Mouse (Mus musculus) heart, postnatal 14 days (tissue): Measurements from ENCODE around the gene Jakmip3. TPM values are rescaled to one million over a fixed set of nuclear protein-coding genes. Genes with fewer than 3 reads are reported as not detected.

Experiments
- DNase-seq, 2 experiments: peaks; one replicate each; pipeline ENCODE4 v3.0.0; 2021 to 2022
- intact Hi-C: fragments of 180-260 bp; cut with DNase I; formaldehyde crosslinking; loops from one replicate; pipeline ENCODE4 v1.15.1; 2025
- total RNA-seq, 2 experiments: library from RNA; stranded (reverse); gene quantifications; 2 replicates each; pipeline ENCODE4 v1.2.3; 2021

Jakmip3 gene
- total RNA-seq, 2 experiments from 2014 or later: 0.31 TPM; not detected in 1

DNA sequence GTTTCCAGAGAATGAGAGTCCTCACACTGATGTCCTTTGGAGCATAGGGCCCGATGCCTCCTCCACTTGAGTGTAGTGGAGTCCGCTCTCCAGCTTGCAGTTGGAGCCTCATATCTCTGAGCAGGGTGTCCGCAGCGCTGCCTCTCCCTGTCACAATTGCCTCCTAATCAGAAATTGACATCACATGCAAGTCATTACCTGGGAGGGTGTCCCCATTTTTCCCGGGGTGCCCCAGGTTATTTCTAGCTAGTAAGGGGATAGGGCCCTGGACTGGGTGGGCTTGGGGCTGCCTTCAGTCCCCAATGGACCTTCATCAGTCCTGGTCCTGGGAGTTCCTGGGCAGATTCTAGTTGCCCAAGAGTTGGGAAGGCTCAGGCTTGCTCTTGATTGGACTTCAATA lies 152.1 kb downstream of the Jakmip3 start:
- intact Hi-C loops: no loop called here
- no peak for DNase-seq

DNA sequence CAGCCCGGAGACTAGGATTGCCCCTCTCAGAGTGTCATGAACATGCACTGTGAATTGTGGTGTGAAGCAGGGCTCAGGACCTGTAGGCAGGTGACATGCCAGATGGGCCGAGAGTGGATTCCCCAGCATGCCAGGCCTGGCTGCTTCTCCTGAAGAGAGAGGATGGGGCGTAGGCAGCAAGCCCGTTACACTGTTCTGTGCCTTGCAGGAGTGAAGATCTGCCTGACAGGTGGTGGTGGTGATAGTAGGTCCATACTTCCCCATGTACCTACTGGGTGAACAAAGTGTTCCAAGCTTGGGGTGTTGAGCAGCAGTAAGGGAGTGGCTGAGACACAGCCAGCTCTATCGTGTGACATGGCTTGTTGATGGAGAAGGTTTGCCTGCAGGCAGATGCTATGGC lies 152.6 kb downstream of the Jakmip3 start:
- no peak for DNase-seq
- intact Hi-C loops: no loop called here

DNA sequence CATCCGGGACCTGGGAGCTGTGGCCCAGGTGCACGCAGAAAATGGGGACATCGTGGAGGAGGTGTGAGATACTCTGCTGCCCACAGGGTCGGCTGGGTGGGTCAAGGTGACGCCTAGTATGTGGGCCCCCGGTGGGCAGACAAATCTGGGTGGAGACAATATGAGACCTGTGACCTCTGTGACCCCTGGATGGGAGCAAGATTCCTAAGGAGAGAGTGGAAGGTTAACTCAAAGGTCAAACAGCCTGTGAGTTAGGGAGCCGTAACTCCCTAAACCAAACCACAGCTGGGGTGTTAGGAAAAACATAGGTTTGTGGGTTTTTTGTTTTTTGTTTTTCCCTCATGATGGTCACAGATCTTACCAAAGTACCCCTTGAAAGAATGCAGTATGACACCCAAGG lies 153.3 kb downstream of the Jakmip3 start:
- no peak for DNase-seq
- intact Hi-C loops: no loop called here

DNA sequence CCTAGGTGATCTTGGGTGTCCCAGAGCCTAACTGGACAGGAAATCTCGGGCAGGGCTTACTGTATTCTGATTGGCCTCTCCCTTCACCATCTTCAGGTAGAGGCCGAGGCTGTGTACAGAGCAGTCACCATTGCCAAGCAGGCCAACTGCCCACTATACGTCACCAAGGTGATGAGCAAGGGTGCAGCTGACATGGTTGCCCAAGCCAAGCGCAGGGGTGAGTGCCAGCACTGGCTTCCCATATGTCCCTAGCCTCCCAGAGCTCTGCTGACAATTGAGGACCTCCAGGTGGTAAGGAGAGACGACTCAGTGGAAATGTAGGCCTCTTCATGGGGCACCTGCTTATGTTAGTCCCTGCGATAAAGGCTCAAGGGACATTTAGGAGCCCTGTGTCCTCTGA lies 154.2 kb downstream of the Jakmip3 start:
- DNase-seq: no peak
- intact Hi-C loops: no loop called here

DNA sequence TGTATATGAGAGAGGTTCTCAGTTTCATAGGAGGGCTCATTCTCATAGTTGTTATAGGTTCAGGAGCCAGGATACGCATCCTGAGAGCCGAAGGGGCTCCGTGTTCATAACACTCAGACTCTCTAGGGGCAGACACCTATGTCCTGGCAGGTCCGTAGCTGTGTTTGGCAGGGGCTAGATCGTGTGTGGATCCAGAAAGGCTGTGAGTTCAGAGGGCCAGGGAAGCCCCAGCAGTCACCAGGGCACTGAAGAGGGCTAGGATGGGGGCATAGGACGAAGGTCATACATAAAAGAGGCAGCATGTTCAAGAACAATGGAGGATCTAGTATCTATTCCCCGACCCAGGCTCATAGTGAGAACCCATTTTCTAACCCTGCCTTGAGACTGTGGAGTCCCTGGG lies 154.8 kb downstream of the Jakmip3 start:
- no peak for DNase-seq
- intact Hi-C loops: no loop called here

DNA sequence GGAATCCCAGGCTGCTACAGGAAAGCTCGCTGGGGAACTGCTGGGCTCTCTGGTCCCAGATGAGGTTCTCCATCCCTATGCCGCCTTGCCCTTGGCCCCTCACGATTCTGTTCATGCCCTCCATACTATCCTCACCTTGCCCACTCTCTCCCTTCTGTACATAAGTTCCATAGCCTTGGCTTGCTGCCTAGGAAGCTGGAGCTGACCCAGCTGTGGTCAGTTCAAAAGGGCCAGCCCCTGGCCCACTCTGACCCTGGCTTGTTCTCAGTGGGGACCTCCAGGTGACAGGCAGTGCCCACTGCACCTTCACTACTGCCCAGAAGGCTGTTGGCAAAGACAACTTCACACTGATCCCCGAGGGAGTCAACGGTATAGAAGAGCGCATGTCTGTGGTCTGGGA lies 155.9 kb downstream of the Jakmip3 start:
- DNase-seq: no peak
- intact Hi-C loops: no loop called here

DNA sequence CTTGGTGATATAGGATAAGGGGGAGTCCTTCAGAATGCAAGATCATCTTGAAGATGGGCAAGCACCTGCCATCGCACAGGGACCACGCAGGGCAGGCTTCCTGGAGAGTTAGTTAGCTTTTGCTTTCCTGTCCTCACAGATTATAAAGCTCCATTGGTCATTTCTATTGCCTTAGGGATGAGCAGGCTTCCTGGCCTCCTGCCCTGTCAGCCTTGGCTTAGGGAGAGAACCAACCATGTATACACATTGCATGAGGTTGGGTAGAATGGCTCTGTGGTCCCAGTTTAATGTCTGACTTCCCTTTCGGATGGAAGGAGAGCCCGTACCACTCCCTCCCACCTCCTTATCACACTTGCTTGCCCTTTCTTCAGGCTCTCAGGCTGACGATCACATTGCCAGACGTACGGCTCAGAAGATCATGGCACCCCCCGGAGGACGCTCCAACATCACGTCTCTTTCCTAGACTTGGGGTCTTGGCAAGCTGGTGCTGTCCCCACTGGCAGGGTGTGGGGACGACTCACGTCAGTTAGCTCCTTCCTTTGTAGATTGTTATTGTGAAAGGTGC lies 160.1 kb downstream of the Jakmip3 start:
- no peak for DNase-seq
- intact Hi-C loops: no loop called here

DNA sequence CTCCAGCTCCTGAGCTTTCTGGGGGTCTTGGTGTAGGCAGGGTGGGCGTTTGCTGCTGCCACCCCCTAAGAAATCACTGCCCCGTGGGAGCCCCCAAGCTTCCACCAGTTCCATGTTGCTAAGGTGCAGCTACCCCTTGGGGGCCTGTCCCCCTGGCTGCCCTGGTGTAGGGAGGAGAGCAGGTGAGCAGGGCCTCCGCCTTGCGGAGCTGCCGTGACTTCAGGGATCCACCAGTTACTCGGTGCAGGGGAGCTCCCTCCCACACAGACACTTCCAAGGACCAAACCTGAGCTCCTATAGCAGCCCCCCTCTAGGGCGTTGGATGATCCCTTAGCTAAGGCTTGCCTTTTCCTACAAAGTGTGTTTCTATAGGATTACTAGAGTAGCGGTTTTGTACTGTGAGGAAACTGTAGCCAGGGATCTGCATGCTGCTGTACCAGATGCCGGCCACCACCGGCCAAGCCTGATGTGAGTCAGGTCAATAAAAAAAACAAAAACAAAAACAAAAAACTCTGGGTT lies 160.8 kb downstream of the Jakmip3 start:
- intact Hi-C loops: no loop called here
- no peak for DNase-seq

DNA sequence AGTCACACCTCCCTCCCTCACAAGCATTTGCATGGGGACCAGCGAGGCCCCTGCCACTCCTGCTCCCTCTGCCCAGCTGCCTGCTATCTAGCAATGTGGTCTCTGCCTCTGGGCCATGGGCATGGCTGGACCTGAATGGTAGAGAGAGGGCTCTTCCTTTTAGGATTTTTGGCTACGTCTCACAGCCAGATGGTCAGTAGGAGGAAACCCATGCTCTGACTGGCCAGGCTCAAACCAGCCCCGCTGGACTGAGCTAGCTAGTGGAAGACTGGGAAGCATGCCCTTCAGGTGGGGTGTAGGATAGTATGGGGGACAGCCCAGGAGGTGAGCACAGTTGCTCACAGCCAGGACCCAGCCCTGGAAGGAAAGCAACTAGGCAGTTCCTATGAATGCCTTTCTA lies 161.3 kb downstream of the Jakmip3 start:
- DNase-seq: no peak
- intact Hi-C loops: no loop called here

DNA sequence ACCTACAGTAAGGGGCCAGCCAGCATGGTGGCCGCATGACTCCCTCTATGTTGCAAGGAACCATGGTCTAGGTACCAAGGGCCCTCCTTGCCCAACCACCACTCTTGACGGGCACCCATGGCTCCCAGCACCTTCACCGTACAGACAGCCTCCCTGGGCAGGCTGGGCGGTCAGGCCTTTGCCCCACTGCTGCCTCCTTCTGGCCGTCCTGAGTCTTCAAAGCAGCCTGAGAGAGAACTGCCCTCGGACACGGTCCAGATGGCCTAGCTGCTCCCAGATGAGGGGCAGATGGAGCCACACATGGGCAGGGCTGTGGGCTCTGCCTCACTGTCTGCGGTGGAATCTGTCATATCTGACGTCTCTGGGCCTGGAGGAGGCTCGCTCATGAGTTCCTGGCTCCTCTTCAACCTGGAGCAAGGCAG lies 163.4 kb downstream of the Jakmip3 start:
- intact Hi-C loops: no loop called here

DNA sequence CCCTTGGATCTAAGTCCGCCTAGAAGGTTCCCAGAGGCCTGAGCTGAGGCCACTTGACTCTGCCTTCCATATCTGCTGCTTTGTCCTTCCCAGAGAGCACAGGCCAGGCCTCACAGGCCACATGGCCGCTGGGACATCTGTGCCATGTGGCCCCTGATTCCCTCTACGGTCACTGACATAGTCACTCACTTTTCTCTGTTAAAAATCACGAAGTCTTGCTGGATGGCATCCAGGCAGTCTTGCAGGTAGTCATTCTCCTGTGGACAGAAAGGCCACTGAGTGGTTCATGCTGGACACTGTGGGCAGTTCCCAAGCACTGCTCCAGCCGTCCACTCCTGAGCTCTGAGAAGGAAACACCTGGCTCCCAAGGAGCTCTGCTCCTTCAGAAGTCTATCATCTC lies 164.5 kb downstream of the Jakmip3 start:
- intact Hi-C loops: loop anchor here (5.0 kb wide), 1 partner anchor 187 kb away; no protein-coding TSS in a partner anchor
- DNase-seq: no peak

More for the DNA sequence above, 163.4 kb downstream of the Jakmip3 start:
- DNase-seq: peak in 1 of 2 experiments; percentile 23

DNA sequence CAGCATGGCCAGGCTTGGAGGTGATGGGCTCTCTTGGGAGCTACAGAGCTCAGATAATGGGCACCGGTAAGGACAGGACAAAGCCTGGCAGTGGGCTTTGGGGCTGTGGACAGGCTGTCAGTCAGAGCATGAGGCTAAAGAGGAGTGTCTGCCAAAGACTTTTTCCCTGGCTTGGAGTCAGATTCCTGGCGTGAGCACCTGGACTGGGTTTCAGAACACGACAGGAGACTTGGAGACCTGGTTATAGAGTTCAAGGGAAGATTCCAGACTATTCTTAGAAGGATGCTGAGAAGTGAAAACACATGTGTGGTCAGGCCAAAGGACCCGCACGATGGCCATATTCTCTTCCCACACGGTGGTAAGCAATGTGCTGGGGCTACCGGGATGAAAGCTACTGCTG lies 165.2 kb downstream of the Jakmip3 start:
- intact Hi-C loops: loop anchor here (5.0 kb wide), 1 partner anchor 187 kb away; no protein-coding TSS in a partner anchor
- DNase-seq: no peak

DNA sequence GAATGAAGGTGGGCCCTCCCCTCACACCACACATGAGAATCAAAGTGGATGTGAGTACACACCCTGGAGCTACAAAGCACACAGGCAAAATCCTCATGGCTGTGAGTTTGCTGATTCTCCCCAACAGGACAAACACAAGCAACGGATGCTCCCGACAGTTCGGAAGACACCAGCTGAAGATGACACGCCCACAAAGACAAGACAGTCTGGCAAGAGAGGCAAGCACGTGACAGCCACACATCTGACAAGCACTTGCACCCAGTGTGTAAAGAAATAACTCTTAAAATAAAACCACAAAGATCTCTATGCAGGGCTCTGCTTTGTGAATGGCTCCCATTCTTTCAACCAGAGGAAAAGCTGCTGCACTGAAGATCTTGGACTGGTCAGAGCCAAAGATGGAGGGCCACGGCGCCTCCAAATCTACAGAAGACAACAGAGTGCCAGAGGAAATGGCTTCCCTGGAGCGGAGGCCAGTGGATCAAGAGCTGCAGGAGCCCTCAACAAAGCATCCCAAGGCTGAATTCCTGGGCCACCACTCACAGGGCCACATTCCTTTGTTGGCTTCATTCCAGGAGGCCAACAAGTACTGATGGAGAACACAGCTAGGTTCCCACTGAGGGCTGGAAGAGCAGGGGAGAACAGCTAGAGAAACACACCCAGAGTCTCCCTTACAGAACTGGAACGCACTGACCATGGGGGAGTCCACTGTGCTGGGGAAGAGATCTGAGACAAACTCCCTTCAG lies 167.5 kb downstream of the Jakmip3 start:
- intact Hi-C loops: loop anchor here (5.0 kb wide), 1 partner anchor 184 kb away; no protein-coding TSS in a partner anchor
- no peak for DNase-seq

DNA sequence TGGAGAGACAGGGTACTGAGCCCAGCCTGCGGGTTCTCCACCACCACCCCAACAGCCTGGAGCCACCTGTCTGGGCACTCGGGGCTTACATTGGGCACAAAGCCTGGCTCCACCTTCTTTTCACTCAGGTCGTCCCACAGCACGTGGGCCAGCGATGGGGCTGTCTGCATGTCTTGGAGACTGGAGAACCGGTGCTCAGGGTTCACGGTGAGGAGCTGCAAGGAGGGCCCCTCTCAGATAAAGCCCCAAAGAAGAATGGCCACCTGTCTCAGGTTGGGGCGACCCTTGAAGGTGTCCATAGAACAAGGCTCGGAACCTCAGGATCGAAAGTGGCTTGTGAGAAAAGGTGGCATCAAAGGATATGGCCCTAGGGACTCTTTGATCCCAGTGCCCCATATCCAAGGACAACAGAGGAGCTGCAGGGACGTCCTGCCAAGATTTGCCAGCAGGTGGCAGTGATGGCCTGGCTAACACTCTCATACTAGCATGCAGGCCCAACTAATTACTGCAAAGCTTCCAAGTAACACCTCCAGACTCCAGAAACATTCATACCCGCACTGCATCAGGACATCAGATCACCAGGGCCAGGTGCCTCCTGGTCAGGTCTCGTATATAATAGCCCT lies 178.7 kb downstream of the Jakmip3 start:
- intact Hi-C loops: no loop called here

DNA sequence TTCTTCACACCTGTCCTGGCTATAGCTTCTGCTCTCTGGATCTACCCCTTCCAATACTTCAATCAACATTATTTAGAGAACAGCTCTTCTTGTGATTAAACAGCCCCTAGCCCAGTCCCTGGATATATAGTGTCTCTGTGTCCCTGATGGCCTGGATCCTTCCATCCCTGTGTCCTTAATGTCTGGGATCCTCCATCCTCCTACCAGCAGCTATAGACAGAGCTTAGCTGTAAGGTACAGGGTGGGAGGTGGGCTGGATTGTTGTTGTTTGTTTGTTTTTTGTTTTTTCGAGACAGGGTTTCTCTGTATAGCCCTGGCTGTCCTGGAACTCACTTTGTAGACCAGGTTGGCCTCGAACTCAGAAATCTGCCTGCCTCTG lies 179.2 kb downstream of the Jakmip3 start:
- no peak for DNase-seq
- intact Hi-C loops: loop anchor here (5.0 to 10.0 kb wide), 3 partner anchors 83 to 355 kb away; no protein-coding TSS in a partner anchor

More for the DNA sequence above, 178.7 kb downstream of the Jakmip3 start:
- DNase-seq: peak; percentile 87 to 91

DNA sequence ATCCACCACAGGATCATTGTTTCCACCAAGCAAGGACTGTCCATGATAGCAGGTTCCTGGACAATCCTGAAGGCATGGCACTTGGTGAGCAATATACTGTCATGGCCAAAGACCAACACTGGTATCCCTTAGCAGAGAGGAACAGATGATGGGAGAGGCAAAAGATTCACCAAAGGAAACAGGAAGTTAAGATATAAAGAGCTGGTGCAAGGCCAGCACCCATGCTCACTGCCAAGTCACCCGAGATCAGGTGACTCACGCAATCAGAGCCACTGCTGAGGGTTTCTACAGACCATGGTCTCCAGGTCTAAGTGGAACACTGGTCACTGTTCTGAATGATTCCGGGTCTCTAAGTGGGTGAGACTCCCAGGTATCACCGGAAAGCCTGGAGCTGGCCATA lies 185.4 kb downstream of the Jakmip3 start:
- intact Hi-C loops: loop anchor here (10.0 kb wide), 1 partner anchor 349 kb away; no protein-coding TSS in a partner anchor
- DNase-seq: no peak

DNA sequence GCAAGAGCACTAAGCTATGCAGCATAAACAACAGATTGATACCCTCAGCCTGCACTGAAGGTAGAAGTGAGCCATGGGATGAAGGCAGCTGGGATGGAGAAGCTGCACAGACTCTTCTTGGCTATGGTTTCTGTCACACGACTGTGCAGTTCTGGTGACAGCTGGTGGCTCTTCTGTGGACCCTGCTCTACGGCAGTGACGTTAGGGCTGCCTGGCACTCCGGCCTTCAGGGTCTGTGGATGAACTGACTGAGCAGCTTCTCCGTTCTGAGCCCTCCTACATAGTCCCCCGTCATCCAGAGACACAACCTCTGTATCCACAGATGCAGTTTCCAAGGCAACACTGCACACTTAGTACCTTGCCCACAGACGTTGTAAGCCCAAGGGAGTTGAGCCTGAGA lies 186.0 kb downstream of the Jakmip3 start:
- intact Hi-C loops: loop anchor here (10.0 kb wide), 1 partner anchor 348 kb away; no protein-coding TSS in a partner anchor
- no peak for DNase-seq

DNA sequence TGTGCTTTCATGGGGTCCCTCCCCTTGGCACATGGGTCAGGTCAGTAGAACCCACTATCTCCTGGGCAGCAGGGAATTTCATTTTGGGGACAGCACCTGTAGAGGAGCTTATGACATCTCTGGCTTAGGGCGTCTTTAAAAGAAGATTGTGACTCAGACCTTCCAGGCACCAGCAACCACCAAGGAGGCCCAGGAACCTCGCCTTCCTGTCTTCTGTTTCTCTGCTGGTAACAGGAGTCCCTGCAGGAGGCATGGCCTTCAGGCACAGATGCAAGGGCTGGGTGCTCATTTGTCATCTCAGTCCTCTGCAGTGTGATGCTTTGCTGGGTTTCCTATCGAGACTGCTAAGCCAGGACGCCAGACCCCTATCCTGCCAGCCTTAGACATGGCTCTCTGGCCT lies 188.5 kb downstream of the Jakmip3 start:
- no peak for DNase-seq
- intact Hi-C loops: loop anchor here (10.0 kb wide), 1 partner anchor 346 kb away; no protein-coding TSS in a partner anchor

DNA sequence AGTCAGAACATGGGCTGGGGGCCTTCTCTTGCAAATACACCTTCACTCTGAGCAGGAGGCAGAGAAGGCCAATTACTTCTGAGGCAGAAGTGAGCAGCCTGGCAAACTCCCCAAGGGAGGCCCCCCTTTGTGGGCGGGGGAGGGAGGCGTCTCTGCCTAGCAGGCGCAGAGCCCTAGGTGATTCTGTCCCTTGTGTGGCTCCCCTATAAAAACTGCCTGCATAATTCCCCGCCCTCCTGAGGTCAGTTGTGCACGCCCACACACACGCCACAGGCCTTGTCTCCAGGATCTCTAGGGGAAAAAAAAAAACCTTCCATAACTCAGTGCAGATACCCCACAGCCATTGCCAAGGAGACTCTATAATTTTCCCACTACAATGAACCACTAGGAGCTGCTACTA lies 189.8 kb downstream of the Jakmip3 start:
- no peak for DNase-seq
- intact Hi-C loops: no loop called here

DNA sequence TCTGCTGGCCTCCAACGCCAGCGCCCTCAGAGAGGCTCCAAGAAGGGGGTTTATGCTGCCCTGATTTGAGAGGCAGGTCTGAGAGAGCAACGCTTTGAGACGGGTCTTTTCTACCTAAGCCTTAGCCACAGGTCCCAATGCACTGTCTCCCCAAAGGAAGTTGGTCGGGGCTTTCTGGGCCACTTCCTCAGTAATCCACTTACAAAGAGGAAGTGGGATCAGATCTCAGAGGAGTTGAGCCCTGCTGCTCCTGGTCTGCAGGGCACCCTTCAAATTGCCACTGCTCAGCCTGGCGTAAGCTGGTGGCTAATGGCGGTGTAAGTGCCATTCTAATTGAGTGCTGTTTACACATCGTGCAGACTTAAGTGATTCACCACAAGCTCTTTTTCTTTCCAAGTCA lies 191.0 kb downstream of the Jakmip3 start:
- intact Hi-C loops: no loop called here
- no peak for DNase-seq

DNA sequence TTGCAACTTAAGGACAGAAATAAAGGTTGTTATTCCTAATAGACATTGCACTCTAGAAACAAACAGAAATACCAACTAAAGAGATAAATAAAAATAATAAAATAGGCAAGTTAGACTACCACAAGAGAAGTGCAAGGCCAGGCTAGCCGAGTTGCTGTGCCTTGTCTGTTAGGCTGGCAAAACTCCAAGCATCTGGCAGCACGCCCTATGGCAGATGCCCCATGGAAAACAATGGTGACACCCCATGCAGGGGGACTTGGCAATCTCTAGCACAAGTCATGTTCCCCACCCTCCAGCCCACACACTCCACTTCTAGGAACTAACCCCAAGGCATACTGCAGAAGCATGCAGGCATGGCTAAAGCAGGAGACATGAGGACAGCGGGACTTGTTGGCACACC lies 192.9 kb downstream of the Jakmip3 start:
- DNase-seq: peak; percentile 53 to 57
- intact Hi-C loops: no loop called here
